Mouse (Mus musculus): ENCODE results near the gene Frmd7. TPM values are rescaled to one million over a fixed set of nuclear protein-coding genes. Genes with fewer than 3 reads are reported as not detected.

Gene Frmd7
- polyA plus RNA-seq, 1 experiment from 2014 or later, result not detected

DNA sequence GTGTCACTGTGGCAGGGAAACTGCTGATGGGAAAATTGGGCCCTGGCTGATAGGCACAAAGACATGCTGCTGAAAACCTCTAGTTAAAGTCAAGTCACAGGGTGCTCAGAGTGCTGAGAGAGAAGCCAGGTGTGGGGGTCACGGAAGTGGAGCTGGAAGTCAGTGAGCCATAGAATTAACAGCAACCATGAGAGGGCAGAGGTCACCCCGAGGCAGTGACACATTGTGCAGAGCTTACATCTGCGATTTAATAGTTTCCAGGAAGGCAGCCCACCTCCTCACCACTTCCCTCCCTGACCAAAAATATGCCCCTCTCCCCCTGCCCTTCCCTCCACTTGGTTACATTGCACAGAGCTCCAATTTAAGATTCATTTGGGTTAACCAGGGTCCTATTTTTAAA, 25.1 kb downstream of the Frmd7 start:
- WGBS, result 53% methylated on average over 3 of the region's 3 CpGs
- no peak for ATAC-seq (replicated peaks; ENCODE audit: low FRiP score, low TSS enrichment, low read depth)
- H3K4me3 ChIP-seq (ENCODE audit: low read depth, low read length), result no peak overlapping the region
- H3K9me3 ChIP-seq (ENCODE audit: control insufficient read depth, low read length), result no peaks in the 10 kb centered on the region
- H3K9ac ChIP-seq (ENCODE audit: low read length), result no peak overlapping the region
- H3K4me2 ChIP-seq (ENCODE audit: low read length), result no peak overlapping the region
- DNase-seq (ENCODE audit: low spot score), result no peak
- H3K27me3 ChIP-seq (replicated peaks; ENCODE audit: control insufficient read depth, insufficient read depth, low read length), result 0 out of 2 replicates have a peak, but pooled peaks cover 2% of the 10 kb centered on the region
- no peak overlapping the region for H3K27ac ChIP-seq (ENCODE audit: low read depth)
- H3K4me1 ChIP-seq (replicated peaks; ENCODE audit: control insufficient read depth, insufficient read depth, low read length), result no peaks in the 10 kb centered on the region
- H3K36me3 ChIP-seq (ENCODE audit: control insufficient read depth, insufficient read depth, low read length), result no peaks in the 10 kb centered on the region

DNA sequence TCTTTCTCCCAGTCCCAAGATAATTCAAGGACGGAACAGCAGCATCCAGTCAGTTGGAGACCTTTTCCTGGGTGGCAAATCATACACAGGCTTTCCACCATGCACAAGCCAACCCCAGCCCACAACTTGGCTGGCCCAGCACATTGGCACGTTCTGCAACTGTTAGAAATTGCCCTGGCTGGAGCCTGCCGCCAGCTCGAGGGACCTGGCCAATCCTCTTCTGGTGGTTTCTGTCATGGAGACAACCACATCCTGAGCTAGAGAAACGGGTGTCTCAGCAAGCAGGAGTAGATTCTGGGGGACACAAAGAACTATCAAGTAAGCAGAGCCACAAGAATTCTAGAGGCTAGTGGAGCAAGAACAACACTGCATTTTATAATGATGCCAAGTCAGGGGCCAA, 32.6 kb downstream of the Frmd7 start:
- no peak overlapping the region for H3K27ac ChIP-seq (ENCODE audit: low read depth)
- H3K9me3 ChIP-seq (ENCODE audit: control insufficient read depth, low read length), result no peaks in the 10 kb centered on the region
- no peaks in the 10 kb centered on the region for H3K27me3 ChIP-seq (replicated peaks; ENCODE audit: control insufficient read depth, insufficient read depth, low read length)
- no peaks in the 10 kb centered on the region for H3K4me1 ChIP-seq (replicated peaks; ENCODE audit: control insufficient read depth, insufficient read depth, low read length)
- no peaks in the 10 kb centered on the region for H3K36me3 ChIP-seq (ENCODE audit: control insufficient read depth, insufficient read depth, low read length)
- ATAC-seq (replicated peaks; ENCODE audit: low FRiP score, low TSS enrichment, low read depth) (no peak), DNase-seq (ENCODE audit: low spot score) (no peak)
- WGBS, result 87% methylated on average over 5 of the region's 5 CpGs
- no peak overlapping the region for H3K4me3 ChIP-seq (ENCODE audit: low read depth, low read length)
- no peak overlapping the region for H3K9ac ChIP-seq (ENCODE audit: low read length)
- no peak overlapping the region for H3K4me2 ChIP-seq (ENCODE audit: low read length)

DNA sequence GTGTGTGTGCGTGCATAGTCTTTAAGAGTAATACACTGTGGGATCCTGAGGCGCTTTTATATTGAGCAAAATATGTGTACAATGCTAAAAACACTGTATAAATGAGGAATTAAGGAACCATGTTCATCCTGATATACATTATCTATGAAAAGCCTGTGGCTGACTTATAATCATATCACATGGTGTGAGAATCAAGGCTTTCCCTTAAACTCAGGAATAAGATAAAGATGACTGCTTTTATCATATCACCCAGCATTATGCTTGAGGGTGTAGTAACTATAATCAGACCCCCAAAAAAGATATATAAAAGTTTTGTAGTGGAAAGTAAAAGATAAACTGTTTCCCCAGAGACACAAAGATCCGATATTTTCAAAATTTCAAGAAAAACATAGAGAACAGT, 39.0 kb downstream of the Frmd7 start:
- Histone ChIP-seq H3K4me3 (ENCODE audit: low read depth, low read length) (no peak overlapping the region), H3K9ac (ENCODE audit: low read length) (no peak overlapping the region), H3K27me3 (replicated peaks; ENCODE audit: control insufficient read depth, insufficient read depth, low read length) (no peaks in the 10 kb centered on the region), H3K4me2 (ENCODE audit: low read length) (no peak overlapping the region), H3K4me1 (replicated peaks; ENCODE audit: control insufficient read depth, insufficient read depth, low read length) (no peaks in the 10 kb centered on the region), H3K9me3 (ENCODE audit: control insufficient read depth, low read length) (no peaks in the 10 kb centered on the region), H3K36me3 (ENCODE audit: control insufficient read depth, insufficient read depth, low read length) (no peaks in the 10 kb centered on the region), H3K27ac (ENCODE audit: low read depth) (no peak overlapping the region)
- WGBS, result 82% methylated on average over 3 of the region's 3 CpGs
- DNase-seq (ENCODE audit: low spot score) (no peak), ATAC-seq (replicated peaks; ENCODE audit: low FRiP score, low TSS enrichment, low read depth) (no peak)

DNA sequence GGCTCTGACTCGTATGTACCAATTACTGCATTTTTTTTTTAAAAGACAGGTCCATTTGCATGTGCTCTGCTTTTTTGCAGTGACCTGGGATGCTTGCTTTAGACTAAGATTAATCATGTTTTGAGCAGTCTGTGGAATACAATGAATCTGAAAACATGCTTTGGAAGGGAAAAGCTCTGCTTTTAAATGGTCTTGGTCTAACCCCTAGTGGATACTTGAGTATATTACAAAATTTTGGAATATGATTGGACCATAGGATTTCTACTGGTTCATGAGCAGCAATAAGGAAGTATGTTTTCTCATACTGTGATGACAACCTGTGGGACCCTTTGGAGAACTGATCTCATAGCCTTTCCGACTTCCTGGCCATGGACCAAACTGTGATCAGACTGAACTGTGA, 54.5 kb downstream of the Frmd7 start:
- H3K9me3 ChIP-seq (ENCODE audit: control insufficient read depth, low read length), result no peaks in the 10 kb centered on the region
- no peak overlapping the region for H3K4me2 ChIP-seq (ENCODE audit: low read length)
- H3K36me3 ChIP-seq (ENCODE audit: control insufficient read depth, insufficient read depth, low read length), result no peaks in the 10 kb centered on the region
- DNase-seq (ENCODE audit: low spot score) (no peak), ATAC-seq (replicated peaks; ENCODE audit: low FRiP score, low TSS enrichment, low read depth) (no peak)
- H3K4me1 ChIP-seq (replicated peaks; ENCODE audit: control insufficient read depth, insufficient read depth, low read length), result no peaks in the 10 kb centered on the region
- WGBS, result 79% methylated on average over 2 of the region's 2 CpGs
- no peak overlapping the region for H3K27ac ChIP-seq (ENCODE audit: low read depth)
- no peak overlapping the region for H3K9ac ChIP-seq (ENCODE audit: low read length)
- H3K27me3 ChIP-seq (replicated peaks; ENCODE audit: control insufficient read depth, insufficient read depth, low read length), result no peaks in the 10 kb centered on the region
- H3K4me3 ChIP-seq (ENCODE audit: low read depth, low read length), result no peak overlapping the region

DNA sequence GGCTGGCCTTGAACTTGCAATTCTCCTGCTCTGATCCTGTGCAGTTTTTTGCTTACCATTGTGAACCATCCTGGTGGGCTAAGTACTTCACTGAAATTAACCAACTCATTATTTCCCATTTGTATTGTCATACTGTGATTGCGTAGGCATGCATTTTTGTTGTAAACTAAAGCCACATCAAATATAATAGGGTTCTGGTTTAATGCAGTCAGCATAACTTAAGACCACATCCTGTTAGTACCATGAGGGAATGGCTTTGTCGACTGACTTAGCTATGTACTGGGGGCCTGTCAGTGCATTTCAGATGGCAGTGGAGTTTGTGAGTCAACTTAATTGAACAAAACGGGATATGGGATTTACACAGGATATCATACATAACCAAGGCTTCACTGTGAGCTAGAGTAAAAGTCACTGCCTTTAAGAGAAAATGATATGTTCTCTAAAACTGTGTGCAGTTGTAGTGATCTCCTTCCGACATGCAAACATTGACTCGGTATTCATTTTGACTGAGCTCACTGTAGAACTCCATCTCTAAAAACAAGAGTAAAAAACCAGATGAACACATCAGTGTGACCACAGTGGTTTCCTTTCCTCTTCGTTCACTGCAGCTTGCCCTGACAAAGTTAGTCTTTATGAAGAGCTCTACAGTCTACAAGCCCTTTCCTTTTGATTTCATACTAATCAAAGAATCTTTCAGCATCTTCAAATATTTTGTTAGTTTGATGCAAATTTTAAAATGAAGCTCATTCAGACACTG, 68.1 kb downstream of the Frmd7 start:
- Histone ChIP-seq H3K4me1 (replicated peaks; ENCODE audit: control insufficient read depth, insufficient read depth, low read length) (no peaks in the 10 kb centered on the region), H3K4me2 (ENCODE audit: low read length) (no peak overlapping the region), H3K36me3 (ENCODE audit: control insufficient read depth, insufficient read depth, low read length) (no peaks in the 10 kb centered on the region), H3K27ac (ENCODE audit: low read depth) (no peak overlapping the region), H3K9me3 (ENCODE audit: control insufficient read depth, low read length) (no peaks in the 10 kb centered on the region), H3K9ac (ENCODE audit: low read length) (no peak overlapping the region), H3K27me3 (replicated peaks; ENCODE audit: control insufficient read depth, insufficient read depth, low read length) (no peaks in the 10 kb centered on the region), H3K4me3 (ENCODE audit: low read depth, low read length) (no peak overlapping the region)
- whole genome bisulfite sequencing, result 85% methylated on average over 6 of the region's 6 CpGs
- ATAC-seq (replicated peaks; ENCODE audit: low FRiP score, low TSS enrichment, low read depth) (no peak), DNase-seq (ENCODE audit: low spot score) (no peak)

DNA sequence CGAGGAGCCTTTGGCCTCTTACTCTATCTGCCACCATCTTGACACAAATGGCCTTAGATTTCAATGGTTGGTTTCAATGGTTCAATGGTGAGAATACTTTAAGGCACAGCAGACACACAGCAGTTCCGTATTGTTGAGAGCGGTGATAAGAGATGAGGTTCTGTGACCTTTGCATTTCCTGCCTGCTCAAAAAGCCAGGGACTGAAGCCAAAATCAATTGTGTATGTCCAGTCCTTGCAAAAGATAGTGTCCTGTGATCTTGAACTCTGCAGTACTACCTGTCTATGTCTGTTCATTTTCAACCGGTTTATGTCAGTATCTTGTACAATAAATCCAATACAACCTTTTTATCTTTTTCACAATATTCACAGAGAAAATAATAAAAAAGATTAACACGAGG, 77.8 kb downstream of the Frmd7 start:
- 77% methylated on average over 5 of the region's 5 CpGs for WGBS
- DNase-seq (ENCODE audit: low spot score), result no peak
- Histone ChIP-seq H3K4me2 (ENCODE audit: low read length) (no peak overlapping the region), H3K36me3 (ENCODE audit: control insufficient read depth, insufficient read depth, low read length) (no peaks in the 10 kb centered on the region), H3K27me3 (replicated peaks; ENCODE audit: control insufficient read depth, insufficient read depth, low read length) (peaks cover 3% of the 10 kb centered on the region; the same call in 1 of the 2 replicates), H3K4me1 (replicated peaks; ENCODE audit: control insufficient read depth, insufficient read depth, low read length) (no peaks in the 10 kb centered on the region), H3K9me3 (ENCODE audit: control insufficient read depth, low read length) (no peaks in the 10 kb centered on the region), H3K27ac (ENCODE audit: low read depth) (no peak overlapping the region), H3K9ac (ENCODE audit: low read length) (no peak overlapping the region), H3K4me3 (ENCODE audit: low read depth, low read length) (no peak overlapping the region)
- no peak for ATAC-seq (replicated peaks; ENCODE audit: low FRiP score, low TSS enrichment, low read depth)

DNA sequence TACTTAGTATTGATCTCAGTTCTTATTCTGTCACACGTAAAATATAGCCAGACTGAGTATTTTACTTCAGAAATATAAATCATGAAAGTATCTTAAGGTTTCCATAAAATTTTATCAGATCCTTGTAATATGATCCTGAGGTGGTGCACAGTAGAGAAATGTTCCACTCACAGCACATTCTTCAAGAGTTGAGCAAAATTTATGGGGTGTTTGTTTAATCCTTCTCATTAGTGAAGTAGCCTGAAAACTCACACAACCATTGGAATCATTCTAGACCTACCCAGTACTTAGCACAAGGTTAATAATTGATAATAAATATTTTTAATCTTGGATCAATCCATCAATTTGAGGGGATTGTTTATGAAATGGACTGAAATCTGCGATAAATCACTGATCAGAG, 78.7 kb downstream of the Frmd7 start:
- DNase-seq (ENCODE audit: low spot score) (no peak), ATAC-seq (replicated peaks; ENCODE audit: low FRiP score, low TSS enrichment, low read depth) (no peak)
- H3K27ac ChIP-seq (ENCODE audit: low read depth), result no peak overlapping the region
- no peaks in the 10 kb centered on the region for H3K9me3 ChIP-seq (ENCODE audit: control insufficient read depth, low read length)
- no peaks in the 10 kb centered on the region for H3K36me3 ChIP-seq (ENCODE audit: control insufficient read depth, insufficient read depth, low read length)
- 42% methylated on average over 2 of the region's 2 CpGs for WGBS
- peaks cover 3% of the 10 kb centered on the region; the same call in 1 of the 2 replicates for H3K27me3 ChIP-seq (replicated peaks; ENCODE audit: control insufficient read depth, insufficient read depth, low read length)
- no peak overlapping the region for H3K4me2 ChIP-seq (ENCODE audit: low read length)
- no peak overlapping the region for H3K4me3 ChIP-seq (ENCODE audit: low read depth, low read length)
- H3K4me1 ChIP-seq (replicated peaks; ENCODE audit: control insufficient read depth, insufficient read depth, low read length), result no peaks in the 10 kb centered on the region
- no peak overlapping the region for H3K9ac ChIP-seq (ENCODE audit: low read length)

DNA sequence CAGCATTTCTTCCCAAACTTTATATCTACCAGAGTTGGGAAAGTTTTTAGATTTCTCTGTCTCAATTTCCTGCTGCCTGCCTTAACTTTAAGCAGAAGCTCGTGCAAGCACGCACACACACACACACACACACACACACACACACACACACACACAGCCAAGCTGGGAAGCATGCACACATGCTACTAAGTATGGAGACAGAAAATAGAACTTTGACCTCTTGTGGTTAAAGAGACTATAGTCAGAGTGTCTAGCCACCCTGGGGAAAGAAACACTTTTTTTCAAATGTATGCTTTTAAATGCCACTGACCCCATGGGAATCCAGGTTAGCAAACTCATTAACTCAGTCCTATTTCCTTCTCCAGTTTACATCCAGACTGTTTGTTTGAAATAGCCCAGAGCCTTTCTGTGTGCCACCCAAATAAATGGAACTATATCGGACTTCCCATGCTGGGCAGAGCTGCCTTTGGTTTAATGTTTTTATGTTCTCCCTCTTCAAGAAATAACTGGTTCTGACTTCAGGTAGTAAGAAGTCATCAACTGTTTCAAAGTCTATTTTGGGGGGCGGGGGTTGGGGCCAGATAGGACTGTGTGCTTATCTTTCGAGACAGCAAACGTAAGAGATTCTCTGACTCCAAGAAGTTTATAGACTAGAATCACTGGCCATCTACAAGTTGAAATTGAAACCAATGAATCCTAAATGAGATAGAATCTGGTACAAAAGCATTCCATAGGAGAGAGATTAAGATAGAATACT, 91.9 kb downstream of the Frmd7 start:
- Histone ChIP-seq H3K4me3 (ENCODE audit: low read depth, low read length) (no peak overlapping the region), H3K4me1 (replicated peaks; ENCODE audit: control insufficient read depth, insufficient read depth, low read length) (no peaks in the 10 kb centered on the region), H3K9ac (ENCODE audit: low read length) (no peak overlapping the region), H3K4me2 (ENCODE audit: low read length) (no peak overlapping the region), H3K9me3 (ENCODE audit: control insufficient read depth, low read length) (no peaks in the 10 kb centered on the region), H3K27me3 (replicated peaks; ENCODE audit: control insufficient read depth, insufficient read depth, low read length) (no peaks in the 10 kb centered on the region), H3K27ac (ENCODE audit: low read depth) (no peak overlapping the region), H3K36me3 (ENCODE audit: control insufficient read depth, insufficient read depth, low read length) (no peaks in the 10 kb centered on the region)
- DNase-seq (ENCODE audit: low spot score), result no peak
- 58% methylated on average over 6 of the region's 6 CpGs for WGBS
- no peak for ATAC-seq (replicated peaks; ENCODE audit: low FRiP score, low TSS enrichment, low read depth)
